Mouse (Mus musculus) liver, adult 2 months (tissue): ENCODE data around the gene Hint2. TPM values are rescaled to one million over a fixed set of nuclear protein-coding genes. Genes with fewer than 3 reads are reported as not detected.

Source experiments
- DNase-seq: peaks from one replicate; pipeline ENCODE4 v3.0.0-alpha.2; 2011; ENCODE audit warnings: low read depth, low spot score; ENCODE audit errors: extremely low read depth
- H3K27ac ChIP-seq: fragments of 200-500 bp; replicated peaks from 2 replicates; pipeline ENCODE4 v1.5.1; 2012; ENCODE audit warnings: low read depth, mild to moderate bottlenecking, control low read depth, inconsistent platforms, low read length; ENCODE audit not compliant: insufficient read depth
- H3K27me3 ChIP-seq: fragments of 200-500 bp; 2 replicates; pipeline ENCODE4 v1.6.1; 2012; ENCODE audit warnings: mild to moderate bottlenecking, moderate library complexity, low read length, inconsistent platforms; ENCODE audit not compliant: control insufficient read depth, insufficient read depth
- H3K36me3 ChIP-seq: fragments of 200-500 bp; 2 replicates; pipeline ENCODE4 v1.6.1; 2012; ENCODE audit warnings: low read length, inconsistent platforms; ENCODE audit not compliant: control insufficient read depth, insufficient read depth
- H3K4me1 ChIP-seq: fragments of 200-500 bp; 2 replicates; pipeline ENCODE4 v1.6.1; 2011; ENCODE audit warnings: low read length; ENCODE audit not compliant: control insufficient read depth, insufficient read depth
- H3K4me3 ChIP-seq: fragments of 200-500 bp; 2 replicates; pipeline ENCODE4 v1.5.1; 2011; ENCODE audit warnings: low read depth, mild to moderate bottlenecking, control low read depth, low read length, moderate library complexity; ENCODE audit not compliant: insufficient read depth
- H3K79me2 ChIP-seq: fragments of 200-500 bp; 2 replicates; pipeline ENCODE4 v1.6.1; 2012; ENCODE audit warnings: inconsistent platforms, mild to moderate bottlenecking, low read length, moderate library complexity; ENCODE audit not compliant: control insufficient read depth, insufficient read depth
- H3K9ac ChIP-seq: fragments of 200-500 bp; 2 replicates; pipeline ENCODE4 v1.6.1; 2012; ENCODE audit warnings: low read depth, mild to moderate bottlenecking, control low read depth, inconsistent platforms, low read length
- CTCF ChIP-seq: fragments of 200-500 bp; IDR thresholded peaks from 2 replicates; pipeline ENCODE4 v1.5.1; 2011; ENCODE audit warnings: low read depth, low read length, control low read depth
- POLR2A ChIP-seq: fragments of 200-500 bp; IDR thresholded peaks from 2 replicates; pipeline ENCODE4 v1.6.1; 2011; ENCODE audit warnings: low read length, control low read depth; ENCODE audit not compliant: insufficient read depth; ENCODE audit errors: extremely low read depth
- WGBS: fragments of 180-500 bp; shearing (Covaris S2); methylation state at CpG from one replicate; pipeline ENCODE4 v1.1.7; 2018; 5-methylcytosine and 5-hydroxymethylcytosine counted together
- polyA plus RNA-seq: library from polyadenylated mRNA; depleted of rRNA; stranded (reverse); fragments of >200 nt; gene quantifications from 2 replicates; pipeline ENCODE4 v1.2.3, GENCODE M21; 2012
- total RNA-seq: library from RNA; depleted of rRNA; stranded (reverse); fragments of >200 nt; gene quantifications from 2 replicates; pipeline ENCODE4 v1.2.3, GENCODE M21; 2014

The Hint2 gene
- total and polyA plus RNA-seq, 2 experiments: 215 to 236 TPM

- no peak within 1 kb of the TSS for H3K27ac ChIP-seq
- no peaks in the 10 kb centered on the region for H3K27me3 ChIP-seq
- H3K36me3 ChIP-seq: no peaks in the 10 kb centered on the region
- WGBS: 2% methylated on average over 38 of the region's 41 CpGs
- H3K79me2 ChIP-seq: no peaks in the 10 kb centered on the region
- peaks cover 7% of the 10 kb centered on the region; the same call in 1 of the 2 replicates for H3K4me1 ChIP-seq
- peak within 1 kb of the TSS; percentile 73 for H3K9ac ChIP-seq
- peak; percentile 74 for DNase-seq
- H3K4me3 ChIP-seq: peak within 1 kb of the TSS; percentile 77
- no peak for TF ChIP-seq POLR2A
- TF ChIP-seq CTCF: no peak
Observed at GRCm38 (mm10) chr4:43668782-43669427, 12.6 kb upstream of the Hint2 start, which contains the start of the genes Tmem8b and Fam221b. Tmem8b (plus strand) TSS chr4:43668971. Fam221b (minus strand) TSS chr4:43669145.

- H3K79me2 ChIP-seq: no peaks in the 10 kb centered on the region
- no peak overlapping the region for H3K4me3 ChIP-seq
- H3K27me3 ChIP-seq: peaks cover 2% of the 10 kb centered on the region; the same call in 1 of the 2 replicates
- no peaks in the 10 kb centered on the region for H3K36me3 ChIP-seq
- no peak for DNase-seq
- H3K4me1 ChIP-seq: peaks cover 7% of the 10 kb centered on the region; the same call in 1 of the 2 replicates
- no peak overlapping the region for H3K27ac ChIP-seq
- H3K9ac ChIP-seq: no peak overlapping the region
- 27% methylated on average over 4 of the region's 4 CpGs for WGBS
- TF ChIP-seq POLR2A (no peak), CTCF (no peak)
Observed at GRCm38 (mm10) chr4:43666412-43666811, 10.1 kb upstream of the Hint2 start.

- TF ChIP-seq POLR2A (no peak), CTCF (no peak)
- no peak for DNase-seq
- Histone ChIP-seq H3K36me3 (no peaks in the 10 kb centered on the region), H3K27ac (no peak overlapping the region), H3K27me3 (peaks cover 2% of the 10 kb centered on the region; the same call in 1 of the 2 replicates), H3K79me2 (0 out of 2 replicates have a peak, but pooled peaks cover 2% of the 10 kb centered on the region), H3K4me1 (peaks cover 4% of the 10 kb centered on the region), H3K4me3 (no peak overlapping the region), H3K9ac (no peak overlapping the region)
- WGBS: 65% methylated on average over 4 of the region's 4 CpGs
Observed at GRCm38 (mm10) chr4:43657146-43657545, 880 bp upstream of the Hint2 start.

GRCm38 (mm10) chr4:43655656-43656338 lies 469 bp downstream of the Hint2 start:
- Histone ChIP-seq H3K4me3 (peak overlapping the region; percentile 91), H3K4me1 (peaks cover 4% of the 10 kb centered on the region), H3K36me3 (no peaks in the 10 kb centered on the region), H3K27me3 (no peaks in the 10 kb centered on the region), H3K79me2 (0 out of 2 replicates have a peak, but pooled peaks cover 2% of the 10 kb centered on the region), H3K27ac (peak overlapping the region; percentile 97), H3K9ac (peak overlapping the region; percentile 87)
- 3% methylated on average over 34 of the region's 34 CpGs for WGBS
- no peak for TF ChIP-seq POLR2A
- no peak for TF ChIP-seq CTCF
- peak; percentile 75 for DNase-seq

- peaks cover 4% of the 10 kb centered on the region for H3K4me1 ChIP-seq
- peak; percentile 89 for DNase-seq
- no peak within 1 kb of the TSS for H3K27ac ChIP-seq
- no peaks in the 10 kb centered on the region for H3K27me3 ChIP-seq
- 0 out of 2 replicates have a peak, but pooled peaks cover 2% of the 10 kb centered on the region for H3K79me2 ChIP-seq
- WGBS: 17% methylated on average over 24 of the region's 24 CpGs
- H3K36me3 ChIP-seq: no peaks in the 10 kb centered on the region
- TF ChIP-seq CTCF (no peak), POLR2A (no peak)
- no peak within 1 kb of the TSS for H3K9ac ChIP-seq
- no peak within 1 kb of the TSS for H3K4me3 ChIP-seq
Observed at GRCm38 (mm10) chr4:43653161-43654015, 2.9 kb downstream of the Hint2 start, which contains the start of gene Spag8. Spag8 (minus strand) TSS chr4:43653594.
